ENCODE assay signal across 13 mouse cellular contexts in the genomic region with DNA sequence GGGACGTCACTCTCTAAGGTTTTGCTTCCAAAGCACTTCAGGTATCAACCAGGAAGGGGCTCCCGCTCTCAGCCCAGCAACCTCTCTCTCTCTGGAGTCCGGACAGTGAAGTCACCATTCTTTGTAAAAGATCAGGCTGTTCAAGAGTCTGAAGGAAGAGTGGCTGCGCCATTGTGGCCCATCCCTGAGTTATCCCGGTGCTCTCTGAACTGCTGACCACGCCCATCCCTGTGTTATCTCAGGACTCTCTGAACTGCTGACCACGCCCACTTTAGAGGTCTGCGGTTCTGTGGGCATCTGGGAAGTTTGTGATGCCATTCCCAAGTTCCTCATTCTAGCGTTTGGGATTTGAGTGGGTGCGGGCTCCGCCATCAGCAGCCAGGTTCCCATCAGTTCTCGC.
DNase-seq lines count a peak whose midpoint lies in the region; ATAC-seq and TF ChIP-seq lines count a peak whose summit lies in the region.
"Had no signal": no experiment of that assay in that cellular context is flagged by ENCODE, and none has a peak within 500 bp of the region (broad histone marks: within the 10 kb centered on the region; RNA-seq: fewer than 3 reads in every experiment).

No protein-coding gene starts in this region.

- TF ChIP-seq POLR2A in kidney, adult 2 months (IDR thresholded peaks at IDR 0.05; ENCODE audit: low read depth, low read length): no peak

- ATAC-seq in forebrain, embryonic 14.5 days: no peak
- no peak for ATAC-seq in kidney, embryonic 16.5 days (ENCODE audit: low FRiP score, low TSS enrichment)
- no peak for ATAC-seq in liver, embryonic 12.5 days
- ATAC-seq: forebrain, embryonic 13.5 days; Patski had no signal

- no peak overlapping the region for H3K27ac ChIP-seq in forebrain, embryonic 10.5 days
- no peak overlapping the region for H3K27ac ChIP-seq in forebrain, embryonic 14.5 days (ENCODE audit: low read depth, low read length)
- no peak overlapping the region for H3K27ac ChIP-seq in kidney, embryonic 16.5 days (ENCODE audit: low read length)
- H3K27ac ChIP-seq in kidney, adult 2 months (ENCODE audit: insufficient read depth, low read depth, low read length): no peak overlapping the region
- no peak overlapping the region for H3K27ac ChIP-seq in embryonic facial prominence, embryonic 10.5 days (replicated peaks)
- no peak overlapping the region for H3K27ac ChIP-seq in liver, embryonic 12.5 days
- H3K27ac ChIP-seq: forebrain, embryonic 13.5 days; macrophage had no signal

- peaks cover 90% of the 10 kb centered on the region for H3K27me3 ChIP-seq in forebrain, embryonic 10.5 days (ENCODE audit: poor library complexity, severe bottlenecking)
- H3K27me3 ChIP-seq in forebrain, embryonic 14.5 days (replicated peaks; ENCODE audit: control insufficient read depth, insufficient read depth, low read length): peaks cover 60% of the 10 kb centered on the region
- peaks cover 32% of the 10 kb centered on the region for H3K27me3 ChIP-seq in kidney, embryonic 16.5 days (ENCODE audit: insufficient read depth, low read length)
- H3K27me3 ChIP-seq in kidney, adult 2 months (replicated peaks; ENCODE audit: control insufficient read depth, insufficient read depth, low read length): no peaks in the 10 kb centered on the region; the same call in 1 of the 2 replicates
- peaks cover 89% of the 10 kb centered on the region for H3K27me3 ChIP-seq in embryonic facial prominence, embryonic 10.5 days (replicated peaks; ENCODE audit: low read depth, poor library complexity, severe bottlenecking)
- peaks cover 77% of the 10 kb centered on the region for H3K27me3 ChIP-seq in liver, embryonic 12.5 days (replicated peaks)

- H3K9me3 ChIP-seq in forebrain, embryonic 10.5 days: no peaks in the 10 kb centered on the region
- no peaks in the 10 kb centered on the region for H3K9me3 ChIP-seq in forebrain, embryonic 14.5 days (replicated peaks; ENCODE audit: control insufficient read depth, low read length)
- no peaks in the 10 kb centered on the region for H3K9me3 ChIP-seq in kidney, embryonic 16.5 days (ENCODE audit: low read length)
- no peaks in the 10 kb centered on the region for H3K9me3 ChIP-seq in embryonic facial prominence, embryonic 10.5 days
- no peaks in the 10 kb centered on the region for H3K9me3 ChIP-seq in liver, embryonic 12.5 days (replicated peaks)
- H3K9me3 ChIP-seq: forebrain, embryonic 13.5 days had no signal

- H3K4me1 ChIP-seq in forebrain, embryonic 10.5 days: peaks cover 10% of the 10 kb centered on the region
- no peaks in the 10 kb centered on the region for H3K4me1 ChIP-seq in forebrain, embryonic 14.5 days (ENCODE audit: control insufficient read depth, insufficient read depth, low read length)
- H3K4me1 ChIP-seq in kidney, embryonic 16.5 days (ENCODE audit: insufficient read depth, low read length): peaks cover 8% of the 10 kb centered on the region; the same call in 1 of the 2 replicates
- no peaks in the 10 kb centered on the region for H3K4me1 ChIP-seq in kidney, adult 2 months (ENCODE audit: control insufficient read depth, insufficient read depth, low read length)
- peaks cover 8% of the 10 kb centered on the region for H3K4me1 ChIP-seq in embryonic facial prominence, embryonic 10.5 days
- peaks cover 7% of the 10 kb centered on the region for H3K4me1 ChIP-seq in liver, embryonic 12.5 days
- H3K4me1 ChIP-seq: forebrain, embryonic 13.5 days had no signal

- H3K9ac ChIP-seq in forebrain, embryonic 14.5 days (ENCODE audit: low read length): no peak overlapping the region
- H3K9ac ChIP-seq in kidney, embryonic 16.5 days (replicated peaks; ENCODE audit: low read length): no peak overlapping the region
- H3K9ac ChIP-seq in liver, embryonic 12.5 days: no peak overlapping the region
- H3K9ac ChIP-seq: forebrain, embryonic 13.5 days had no signal

- H3K36me3 ChIP-seq in forebrain, embryonic 10.5 days (replicated peaks): no peaks in the 10 kb centered on the region
- no peaks in the 10 kb centered on the region for H3K36me3 ChIP-seq in forebrain, embryonic 14.5 days (ENCODE audit: control insufficient read depth, insufficient read depth, low read length)
- no peaks in the 10 kb centered on the region for H3K36me3 ChIP-seq in kidney, embryonic 16.5 days (ENCODE audit: insufficient read depth, low read length)
- H3K36me3 ChIP-seq in kidney, adult 2 months (ENCODE audit: control insufficient read depth, insufficient read depth, low read length): no peaks in the 10 kb centered on the region
- no peaks in the 10 kb centered on the region for H3K36me3 ChIP-seq in embryonic facial prominence, embryonic 10.5 days (replicated peaks)
- H3K36me3 ChIP-seq in liver, embryonic 12.5 days: no peaks in the 10 kb centered on the region

- no peak for DNase-seq in forebrain, embryonic 10.5 days (ENCODE audit: extremely low spot score, low spot score)
- DNase-seq in forebrain, embryonic 14.5 days (ENCODE audit: low spot score): no peak
- no peak for DNase-seq in kidney, adult 2 months
- DNase-seq in embryonic facial prominence, embryonic 10.5 days (ENCODE audit: low spot score): no peak
- no peak for DNase-seq in frontal cortex, postnatal 25 days (ENCODE audit: low spot score in 2 of 2)
- no peak for DNase-seq in spleen, postnatal 36 days (ENCODE audit: low spot score in 2 of 2)
- DNase-seq: cerebellum, adult 9-11 months; heart, postnatal 14 days had no signal

- WGBS in forebrain, embryonic 10.5 days: 11% methylated on average over 12 of the region's 12 CpGs
- 11% methylated on average over 12 of the region's 12 CpGs for WGBS in forebrain, embryonic 14.5 days
- 14% methylated on average over 12 of the region's 12 CpGs for WGBS in kidney, embryonic 16.5 days
- WGBS in kidney, adult 2 months: 26% methylated on average over 12 of the region's 12 CpGs
- 12% methylated on average over 12 of the region's 12 CpGs for WGBS in embryonic facial prominence, embryonic 10.5 days
- 16% methylated on average over 12 of the region's 12 CpGs for WGBS in liver, embryonic 12.5 days (ENCODE audit: insufficient replicate concordance)

- H3K4me2 ChIP-seq in forebrain, embryonic 14.5 days (ENCODE audit: low read length): no peak overlapping the region
- H3K4me2 ChIP-seq in kidney, embryonic 16.5 days (replicated peaks; ENCODE audit: low read depth, low read length): peak overlapping the region; percentile 38
- peak overlapping the region; percentile 0; the same call in 1 of the 2 replicates for H3K4me2 ChIP-seq in liver, embryonic 12.5 days
- H3K4me2 ChIP-seq: forebrain, embryonic 13.5 days had no signal

- TF ChIP-seq CTCF in kidney, adult 2 months (conservative IDR thresholded peaks at IDR 0.05; ENCODE audit: insufficient read depth, insufficient read length, low read depth, low read length): no peak

- peak overlapping the region; percentile 14; the same call in 1 of the 2 replicates for H3K4me3 ChIP-seq in forebrain, embryonic 10.5 days
- no peak overlapping the region for H3K4me3 ChIP-seq in forebrain, embryonic 14.5 days (ENCODE audit: low read depth, low read length)
- no peak overlapping the region for H3K4me3 ChIP-seq in kidney, embryonic 16.5 days (ENCODE audit: low read length)
- H3K4me3 ChIP-seq in kidney, adult 2 months (ENCODE audit: insufficient read depth, low read depth, low read length): no peak overlapping the region
- H3K4me3 ChIP-seq in embryonic facial prominence, embryonic 10.5 days: peak overlapping the region; percentile 23
- H3K4me3 ChIP-seq in liver, embryonic 12.5 days: no peak overlapping the region
- H3K4me3 ChIP-seq: forebrain, embryonic 13.5 days had no signal

Comparison
In these comparisons a context has a peak if more than half of its experiments do, and no peak if none do; other contexts are left out.
1. H3K4me3 ChIP-seq: peak in forebrain, embryonic 10.5 days (single experiment) and embryonic facial prominence, embryonic 10.5 days (single experiment); none in forebrain, embryonic 14.5 days (single experiment), kidney, embryonic 16.5 days (single experiment), kidney, adult 2 months (single experiment) and liver, embryonic 12.5 days (single experiment).